Mouse (Mus musculus): Measurements from ENCODE around the gene Prune1.

GRCm38 (mm10) chr3:95247660-95248336 is 34.1 kb downstream of the Prune1 start:
- no peak for TF ChIP-seq CTCF (IDR thresholded peaks at IDR 0.05; ENCODE audit: borderline replicate concordance, insufficient read depth, low read depth, low read length)
- TF ChIP-seq POLR2A (IDR thresholded peaks at IDR 0.05; ENCODE audit: borderline replicate concordance, insufficient read depth, low read length): no peak

Data from cerebellum, adult 2 months (tissue).